In genomic region chr5:127648046-127648445, GRCm38 (mm10) we compare ENCODE assay signal across 10 mouse cellular contexts. TPM values are rescaled to one million over a fixed set of nuclear protein-coding genes. Genes with fewer than 3 reads are reported as not detected.
DNase-seq lines count a peak whose midpoint lies in the region; ATAC-seq lines count a peak whose summit lies in the region.
"Had no signal": no experiment of that assay in that cellular context is flagged by ENCODE, and none has a peak within 500 bp of the region (broad histone marks: within the 10 kb centered on the region; RNA-seq: fewer than 3 reads in every experiment).

No protein-coding gene starts in this region.

- no peaks in the 10 kb centered on the region for H3K9me3 ChIP-seq in hindbrain, embryonic 11.5 days (ENCODE audit: control insufficient read depth, low read length)
- no peaks in the 10 kb centered on the region; the same call in none of the 2 replicates for H3K9me3 ChIP-seq in hindbrain, embryonic 12.5 days (replicated peaks)
- H3K9me3 ChIP-seq in embryonic facial prominence, embryonic 10.5 days, result peaks cover 7% of the 10 kb centered on the region; the same call in 1 of the 2 replicates
- H3K9me3 ChIP-seq: heart, embryonic 15.5 days; liver, embryonic 15.5 days had no signal

- no peak for ATAC-seq in hindbrain, embryonic 11.5 days (ENCODE audit: low FRiP score)
- ATAC-seq in hindbrain, embryonic 12.5 days (ENCODE audit: low FRiP score), result no peak

- 77% methylated on average over 6 of the region's 6 CpGs for WGBS in hindbrain, embryonic 11.5 days
- 82% methylated on average over 6 of the region's 6 CpGs for WGBS in hindbrain, embryonic 12.5 days
- 78% methylated on average over 6 of the region's 6 CpGs for WGBS in embryonic facial prominence, embryonic 10.5 days

- no peak overlapping the region for H3K4me2 ChIP-seq in hindbrain, embryonic 11.5 days (replicated peaks; ENCODE audit: low read depth, low read length)
- H3K4me2 ChIP-seq in hindbrain, embryonic 12.5 days (replicated peaks), result no peak overlapping the region
- H3K4me2 ChIP-seq: heart, embryonic 15.5 days; liver, embryonic 15.5 days had no signal

- no peaks in the 10 kb centered on the region for H3K4me1 ChIP-seq in hindbrain, embryonic 11.5 days (replicated peaks; ENCODE audit: control insufficient read depth, insufficient read depth, low read length)
- H3K4me1 ChIP-seq in hindbrain, embryonic 12.5 days, result no peaks in the 10 kb centered on the region
- H3K4me1 ChIP-seq in embryonic facial prominence, embryonic 10.5 days, result no peaks in the 10 kb centered on the region
- H3K4me1 ChIP-seq: heart, embryonic 15.5 days; liver, embryonic 15.5 days had no signal

- no peaks in the 10 kb centered on the region for H3K27me3 ChIP-seq in hindbrain, embryonic 11.5 days (ENCODE audit: control insufficient read depth, insufficient read depth, low read length)
- no peaks in the 10 kb centered on the region for H3K27me3 ChIP-seq in hindbrain, embryonic 12.5 days
- H3K27me3 ChIP-seq in embryonic facial prominence, embryonic 10.5 days (replicated peaks; ENCODE audit: low read depth, poor library complexity, severe bottlenecking), result no peaks in the 10 kb centered on the region
- H3K27me3 ChIP-seq: heart, embryonic 15.5 days; liver, embryonic 15.5 days had no signal

- DNase-seq in hindbrain, embryonic 11.5 days (ENCODE audit: low spot score), result peak; percentile 16
- peak; percentile 6 for DNase-seq in thymus, postnatal 14 days
- DNase-seq in thymus, adult 18-20 months, result no peak
- peak; percentile 18 for DNase-seq in embryonic facial prominence, embryonic 10.5 days (ENCODE audit: low spot score)
- DNase-seq in retina, embryonic 14.5 days (ENCODE audit: low spot score), result peak; percentile 40
- DNase-seq in ovary, postnatal 36 days (ENCODE audit: low spot score), result no peak
- no peak for DNase-seq in urinary bladder, postnatal 4 days (ENCODE audit: low spot score in 2 of 2)

- no peak overlapping the region for H3K9ac ChIP-seq in hindbrain, embryonic 11.5 days (ENCODE audit: low read depth, low read length)
- H3K9ac ChIP-seq in hindbrain, embryonic 12.5 days, result no peak overlapping the region
- H3K9ac ChIP-seq: heart, embryonic 15.5 days; liver, embryonic 15.5 days had no signal

- no peak overlapping the region for H3K4me3 ChIP-seq in hindbrain, embryonic 11.5 days (ENCODE audit: low read depth, low read length)
- no peak overlapping the region for H3K4me3 ChIP-seq in hindbrain, embryonic 12.5 days
- H3K4me3 ChIP-seq in embryonic facial prominence, embryonic 10.5 days, result no peak overlapping the region
- H3K4me3 ChIP-seq: heart, embryonic 15.5 days; liver, embryonic 15.5 days had no signal

- no peak overlapping the region for H3K27ac ChIP-seq in hindbrain, embryonic 11.5 days (ENCODE audit: low read depth, low read length)
- no peak overlapping the region for H3K27ac ChIP-seq in hindbrain, embryonic 12.5 days
- no peak overlapping the region for H3K27ac ChIP-seq in embryonic facial prominence, embryonic 10.5 days (replicated peaks)
- H3K27ac ChIP-seq: heart, embryonic 15.5 days; liver, embryonic 15.5 days had no signal

- no peaks in the 10 kb centered on the region for H3K36me3 ChIP-seq in hindbrain, embryonic 11.5 days (ENCODE audit: control insufficient read depth, insufficient read depth, low read length)
- H3K36me3 ChIP-seq in hindbrain, embryonic 12.5 days, result no peaks in the 10 kb centered on the region
- H3K36me3 ChIP-seq in embryonic facial prominence, embryonic 10.5 days (replicated peaks), result peaks cover 16% of the 10 kb centered on the region; the same call in 1 of the 2 replicates
- H3K36me3 ChIP-seq: heart, embryonic 15.5 days; liver, embryonic 15.5 days had no signal

RNA-seq across cellular contexts. Expression of gene Slc15a4, which starts 15.3 kb away (rescaled TPM):
- polyA plus RNA-seq in hindbrain, embryonic 11.5 days (2014; fragmentation: Nextera tagmentation; extraction: Ambion mirVana), result 22.2 and 22.9 TPM in 2 replicates
- 22.5 and 28.5 TPM in 2 replicates for polyA plus RNA-seq in hindbrain, embryonic 12.5 days (2016; fragmentation: Nextera tagmentation; extraction: Ambion mirVana)
- polyA plus RNA-seq in embryonic facial prominence, embryonic 10.5 days (2016; fragmentation: Nextera tagmentation; extraction: Ambion mirVana), result 25.1 and 27.5 TPM in 2 replicates

RNA-seq across cellular contexts. Expression of gene Glt1d1, which starts 16.0 kb away (rescaled TPM):
- polyA plus RNA-seq in hindbrain, embryonic 11.5 days (2014; fragmentation: Nextera tagmentation; extraction: Ambion mirVana), result 0.61 and 0.88 TPM in 2 replicates
- polyA plus RNA-seq in hindbrain, embryonic 12.5 days (2016; fragmentation: Nextera tagmentation; extraction: Ambion mirVana), result 1.0 and 1.7 TPM in 2 replicates
- 1.3 and 1.8 TPM in 2 replicates for polyA plus RNA-seq in embryonic facial prominence, embryonic 10.5 days (2016; fragmentation: Nextera tagmentation; extraction: Ambion mirVana)
- polyA plus RNA-seq: heart, embryonic 15.5 days had no signal

Comparison
In these comparisons a context has a peak if more than half of its experiments do, and no peak if none do; other contexts are left out.
1. DNase-seq: peak in hindbrain, embryonic 11.5 days (single experiment), thymus, postnatal 14 days (single experiment), embryonic facial prominence, embryonic 10.5 days (single experiment) and retina, embryonic 14.5 days (single experiment); none in thymus, adult 18-20 months (0 of 2), ovary, postnatal 36 days (single experiment) and urinary bladder, postnatal 4 days (0 of 2).